Mouse (Mus musculus) thymus, adult 2 months (tissue): ENCODE measurements around the gene Parp3. TPM values are rescaled to one million over a fixed set of nuclear protein-coding genes. Genes with fewer than 3 reads are reported as not detected.

ENCODE experiments used
- DNase-seq: peaks from one replicate; pipeline ENCODE4 v3.0.0; 2021
- H3K27ac ChIP-seq: fragments of 200-500 bp; 2 replicates; pipeline ENCODE4 v1.5.1; 2012; ENCODE audit warnings: low read length, control low read depth; ENCODE audit not compliant: control insufficient read depth, insufficient read depth
- H3K27me3 ChIP-seq: fragments of 200-500 bp; 2 replicates; pipeline ENCODE4 v1.6.1; 2012; ENCODE audit warnings: mild to moderate bottlenecking, low read length, moderate library complexity, mixed read lengths; ENCODE audit not compliant: control insufficient read depth, insufficient read depth
- H3K36me3 ChIP-seq: fragments of 200-500 bp; 2 replicates; pipeline ENCODE4 v1.6.1; 2012; ENCODE audit warnings: mild to moderate bottlenecking, low read length, moderate library complexity; ENCODE audit not compliant: control insufficient read depth, insufficient read depth
- H3K4me1 ChIP-seq: fragments of 200-500 bp; replicated peaks from 2 replicates; pipeline ENCODE4 v1.6.1; 2012; ENCODE audit warnings: low read length; ENCODE audit not compliant: control insufficient read depth, insufficient read depth
- H3K4me3 ChIP-seq: fragments of 200-500 bp; 2 replicates; pipeline ENCODE4 v1.5.1; 2012; ENCODE audit warnings: mild to moderate bottlenecking, low read length, control low read depth, moderate library complexity; ENCODE audit not compliant: control insufficient read depth, insufficient read depth
- CTCF ChIP-seq: fragments of 200-500 bp; IDR thresholded peaks from 2 replicates; pipeline ENCODE4 v1.5.1; 2012; ENCODE audit warnings: mild to moderate bottlenecking, control low read depth, low read length, moderate library complexity, borderline replicate concordance; ENCODE audit not compliant: control insufficient read depth, poor library complexity, insufficient read depth; ENCODE audit errors: extremely low read depth
- POLR2A ChIP-seq: fragments of 200-500 bp; IDR thresholded peaks from 2 replicates; pipeline ENCODE4 v1.6.1; 2012; ENCODE audit warnings: mild to moderate bottlenecking, low read length, control low read depth, moderate library complexity; ENCODE audit not compliant: control insufficient read depth, poor library complexity, insufficient read depth; ENCODE audit errors: extremely low read depth
- WGBS: fragments of 180-500 bp; shearing (Covaris S2); methylation state at CpG from one replicate; pipeline ENCODE4 v1.1.7; 2018; 5-methylcytosine and 5-hydroxymethylcytosine counted together
- polyA plus RNA-seq: library from polyadenylated mRNA; depleted of rRNA; stranded (reverse); fragments of >200 nt; gene quantifications from 2 replicates; pipeline ENCODE4 v1.2.3, GENCODE M21; 2012

Gene Parp3
- polyA plus RNA-seq, 1 experiment: 69.5 TPM

DNA sequence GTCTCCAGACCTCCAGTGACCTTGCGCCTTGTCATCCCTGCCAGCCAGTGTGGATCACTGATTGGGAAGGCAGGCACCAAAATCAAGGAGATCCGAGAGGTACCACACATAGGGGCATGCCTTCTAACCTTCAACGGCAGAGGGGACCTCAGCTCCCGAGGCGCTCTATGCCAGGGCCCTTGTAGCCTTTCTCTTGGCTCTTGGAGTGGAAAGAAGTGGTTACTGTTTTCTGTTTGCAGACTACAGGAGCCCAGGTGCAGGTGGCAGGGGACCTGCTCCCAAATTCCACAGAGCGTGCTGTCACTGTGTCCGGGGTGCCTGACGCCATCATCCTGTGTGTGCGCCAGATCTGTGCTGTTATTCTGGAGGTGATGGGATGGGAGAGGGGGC, 15.7 kb downstream of the Parp3 start:
- no peak for TF ChIP-seq POLR2A
- no peak for TF ChIP-seq CTCF
- WGBS: 96% methylated on average over 9 of the region's 9 CpGs
- H3K27ac ChIP-seq: no peak overlapping the region
- H3K27me3 ChIP-seq: peaks cover 9% of the 10 kb centered on the region; the same call in 1 of the 2 replicates
- H3K4me3 ChIP-seq: no peak overlapping the region
- peaks cover 9% of the 10 kb centered on the region; the same call in 1 of the 2 replicates for H3K4me1 ChIP-seq
- no peak for DNase-seq
- H3K36me3 ChIP-seq: no peaks in the 10 kb centered on the region

DNA sequence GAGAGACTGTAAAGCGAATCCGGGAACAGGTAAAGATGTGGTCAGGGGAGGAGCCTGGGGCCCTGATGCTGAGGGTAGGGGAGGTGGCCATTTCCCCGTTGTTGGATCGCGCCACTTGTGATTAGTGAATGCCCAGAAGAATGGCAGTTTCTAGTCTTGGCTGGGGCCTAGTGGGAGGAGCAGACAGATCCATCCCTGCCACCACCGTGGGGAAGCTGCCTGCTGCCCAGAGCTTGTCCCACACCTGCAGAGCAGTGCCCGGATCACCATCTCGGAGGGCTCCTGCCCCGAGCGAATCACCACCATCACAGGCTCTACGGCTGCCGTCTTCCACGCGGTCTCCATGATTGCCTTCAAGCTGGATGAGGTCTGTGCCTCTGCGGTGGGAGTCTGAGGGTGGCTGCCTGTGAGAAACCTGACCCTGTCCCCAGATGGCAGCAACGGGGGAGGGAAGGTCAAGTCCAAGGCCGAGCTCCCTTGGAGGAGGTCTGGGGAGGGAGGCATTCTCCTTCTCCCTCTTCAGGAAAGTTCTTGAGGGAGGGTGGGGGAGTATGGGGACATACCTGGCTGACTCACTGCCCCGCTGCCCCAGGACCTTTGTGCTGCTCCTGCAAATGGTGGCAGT, 16.2 kb downstream of the Parp3 start:
- Histone ChIP-seq H3K4me3 (no peak overlapping the region), H3K27me3 (peaks cover 9% of the 10 kb centered on the region; the same call in 1 of the 2 replicates)
- WGBS: 96% methylated on average over 18 of the region's 18 CpGs

GRCm38 (mm10) chr9:106459946-106460345, 16.8 kb downstream of the Parp3 start:
- WGBS: 93% methylated on average over 15 of the region's 15 CpGs
- no peak overlapping the region for H3K4me3 ChIP-seq
- peaks cover 6% of the 10 kb centered on the region; the same call in 1 of the 2 replicates for H3K27me3 ChIP-seq
- DNase-seq: no peak
- no peak for TF ChIP-seq POLR2A
- no peak for TF ChIP-seq CTCF
- H3K4me1 ChIP-seq: peaks cover 2% of the 10 kb centered on the region; the same call in 1 of the 2 replicates
- H3K27ac ChIP-seq: no peak overlapping the region
- no peaks in the 10 kb centered on the region for H3K36me3 ChIP-seq

More for the DNA sequence above, 16.2 kb downstream of the Parp3 start:
- Histone ChIP-seq H3K27ac (no peak overlapping the region), H3K4me1 (peaks cover 6% of the 10 kb centered on the region; the same call in 1 of the 2 replicates), H3K36me3 (no peaks in the 10 kb centered on the region)
- no peak for TF ChIP-seq CTCF
- no peak for TF ChIP-seq POLR2A
- DNase-seq: no peak

DNA sequence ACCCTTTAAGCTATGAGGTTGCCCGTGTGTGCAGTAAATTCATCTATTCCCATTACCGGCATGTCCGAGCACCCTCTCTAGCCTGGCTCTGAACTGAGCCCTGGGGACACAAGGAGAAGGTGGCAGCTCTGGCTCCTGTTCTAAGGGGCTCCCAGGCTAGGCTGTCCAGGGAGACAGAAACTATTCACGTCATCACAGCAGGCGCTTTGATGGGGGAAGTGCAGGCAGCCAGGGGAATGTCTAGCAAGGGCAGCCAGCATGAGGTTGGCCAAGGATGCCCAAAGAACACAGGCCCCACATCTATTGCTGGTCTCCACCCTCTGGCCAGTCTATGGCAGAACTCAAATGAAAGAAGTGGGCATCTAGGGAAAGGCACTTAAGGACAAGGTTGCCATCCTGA, 18.8 kb downstream of the Parp3 start:
- no peaks in the 10 kb centered on the region for H3K36me3 ChIP-seq
- no peak overlapping the region for H3K4me3 ChIP-seq
- H3K27me3 ChIP-seq: no peaks in the 10 kb centered on the region
- WGBS: 97% methylated on average over 5 of the region's 5 CpGs
- no peak overlapping the region for H3K27ac ChIP-seq
- DNase-seq: no peak
- TF ChIP-seq POLR2A (no peak), CTCF (no peak)
- peaks cover 9% of the 10 kb centered on the region for H3K4me1 ChIP-seq

DNA sequence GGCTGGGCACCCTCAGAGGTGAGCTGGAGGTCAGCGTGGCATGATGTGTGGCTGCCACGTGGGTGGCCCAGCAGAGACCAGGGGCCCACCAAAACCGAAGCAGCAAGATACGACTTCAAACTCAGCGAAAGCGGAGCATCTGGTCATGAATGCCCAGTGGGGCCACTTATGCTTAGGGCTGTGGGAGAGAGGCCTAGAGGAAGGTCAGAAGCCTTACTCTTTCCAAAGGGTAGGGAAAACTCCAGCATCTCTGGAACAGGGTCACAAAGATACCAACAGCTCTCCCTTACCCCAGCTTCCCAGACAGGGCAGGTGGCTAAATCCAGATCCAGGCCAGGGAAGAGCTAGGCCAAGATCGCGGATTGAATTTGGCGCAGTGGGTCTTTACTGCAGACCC, 19.6 kb downstream of the Parp3 start:
- TF ChIP-seq POLR2A: no peak
- peaks cover 9% of the 10 kb centered on the region for H3K4me1 ChIP-seq
- H3K36me3 ChIP-seq: no peaks in the 10 kb centered on the region
- no peaks in the 10 kb centered on the region for H3K27me3 ChIP-seq
- H3K4me3 ChIP-seq: no peak overlapping the region
- DNase-seq: no peak
- H3K27ac ChIP-seq: no peak overlapping the region
- WGBS: 95% methylated on average over 9 of the region's 9 CpGs

- H3K4me1 ChIP-seq: peaks cover 9% of the 10 kb centered on the region
- 90% methylated on average over 15 of the region's 15 CpGs for WGBS
- no peak overlapping the region for H3K27ac ChIP-seq
- no peak overlapping the region for H3K4me3 ChIP-seq
- H3K27me3 ChIP-seq: no peaks in the 10 kb centered on the region
- no peak for DNase-seq
- H3K36me3 ChIP-seq: no peaks in the 10 kb centered on the region
- no peak for TF ChIP-seq CTCF
Measured at GRCm38 (mm10) chr9:106456325-106457162, 20.2 kb downstream of the Parp3 start.
